Mouse (Mus musculus) stomach, embryonic 16.5 days (tissue): ENCODE data around the gene Fam216a. TPM values are rescaled to one million over a fixed set of nuclear protein-coding genes. Genes with fewer than 3 reads are reported as not detected.

Source experiments
- ATAC-seq: fragments of 200-750 bp; cut with Nextera tagmentation; 2 replicates; pipeline ENCODE4 v1.8.0; 2017; ENCODE audit warnings: moderate number of reproducible peaks, moderate TSS enrichment; ENCODE audit not compliant: insufficient read depth, low FRiP score
- H3K27ac ChIP-seq: fragments of 300-500 bp; sonication (generic); 2 replicates; pipeline ENCODE4 v1.5.1; 2014; ENCODE audit warnings: low read length
- H3K27me3 ChIP-seq: fragments of 300-500 bp; sonication (generic); 2 replicates; pipeline ENCODE4 v1.6.1; 2014; ENCODE audit warnings: low read length, control low read depth, mixed read lengths; ENCODE audit not compliant: control insufficient read depth, insufficient read depth
- H3K36me3 ChIP-seq: fragments of 300-500 bp; sonication (generic); 2 replicates; pipeline ENCODE4 v1.6.1; 2014; ENCODE audit warnings: low read length; ENCODE audit not compliant: control insufficient read depth, insufficient read depth
- H3K4me1 ChIP-seq: fragments of 300-500 bp; sonication (generic); 2 replicates; pipeline ENCODE4 v1.6.1; 2014; ENCODE audit warnings: low read length, control low read depth, mixed read lengths; ENCODE audit not compliant: control insufficient read depth, insufficient read depth
- H3K4me2 ChIP-seq: fragments of 300-500 bp; sonication (generic); 2 replicates; pipeline ENCODE4 v1.6.1; 2014; ENCODE audit warnings: low read depth, low read length, mixed read lengths
- H3K4me3 ChIP-seq: fragments of 300-500 bp; sonication (generic); replicated peaks from 2 replicates; pipeline ENCODE4 v1.5.1; 2014; ENCODE audit warnings: mild to moderate bottlenecking, low read length
- H3K9ac ChIP-seq: fragments of 300-500 bp; sonication (generic); 2 replicates; pipeline ENCODE4 v1.6.1; 2014; ENCODE audit warnings: low read length
- H3K9me3 ChIP-seq: fragments of 300-500 bp; sonication (generic); replicated peaks from 2 replicates; pipeline ENCODE4 v1.6.1; 2016; ENCODE audit warnings: low read length, control low read depth; ENCODE audit not compliant: control insufficient read depth
- WGBS: fragments of 180-500 bp; shearing (Covaris S2); extraction: QIAGEN DNeasy Blood & Tissue Kit; methylation state at CpG from one replicate; pipeline ENCODE4 v1.1.7; 2014; 5-methylcytosine and 5-hydroxymethylcytosine counted together
- polyA plus RNA-seq: library from polyadenylated mRNA; unstranded; fragments of >200 nt; fragmentation: Nextera tagmentation; extraction: Ambion mirVana; gene quantifications from 2 replicates; pipeline ENCODE4 v1.2.1, GENCODE M21; 2015

The Fam216a gene
- polyA plus RNA-seq, 1 experiment from 2014 or later = 35.8 TPM

DNA sequence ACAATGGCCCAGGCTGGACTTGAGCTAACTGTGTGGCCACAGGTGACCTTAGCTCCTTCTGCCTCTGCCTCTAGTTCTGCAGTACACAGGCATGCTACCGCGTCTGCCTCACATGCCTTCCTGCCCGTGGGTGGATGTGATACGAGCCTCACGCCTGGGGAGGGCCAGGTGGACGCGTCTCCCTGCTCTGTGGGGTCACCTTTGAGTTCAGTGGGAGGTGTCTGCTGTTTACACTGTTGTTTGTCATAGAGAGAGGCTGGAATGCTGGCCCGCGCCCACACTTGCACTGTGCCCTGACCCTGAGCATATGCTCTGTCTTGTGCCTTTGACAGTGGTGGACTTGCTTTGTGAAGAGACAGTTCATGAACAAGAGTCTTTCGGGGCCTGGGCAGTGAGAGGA, 33.4 kb upstream of the Fam216a start:
- Histone ChIP-seq H3K9ac (no peak overlapping the region), H3K27ac (no peak overlapping the region), H3K36me3 (peaks cover 37% of the 10 kb centered on the region), H3K4me2 (no peak overlapping the region), H3K9me3 (0 out of 2 replicates have a peak, but pooled peaks cover 3% of the 10 kb centered on the region), H3K27me3 (no peaks in the 10 kb centered on the region), H3K4me1 (peaks cover 7% of the 10 kb centered on the region), H3K4me3 (no peak overlapping the region)
- WGBS = 81% methylated on average over 10 of the region's 10 CpGs
- ATAC-seq = no peak

DNA sequence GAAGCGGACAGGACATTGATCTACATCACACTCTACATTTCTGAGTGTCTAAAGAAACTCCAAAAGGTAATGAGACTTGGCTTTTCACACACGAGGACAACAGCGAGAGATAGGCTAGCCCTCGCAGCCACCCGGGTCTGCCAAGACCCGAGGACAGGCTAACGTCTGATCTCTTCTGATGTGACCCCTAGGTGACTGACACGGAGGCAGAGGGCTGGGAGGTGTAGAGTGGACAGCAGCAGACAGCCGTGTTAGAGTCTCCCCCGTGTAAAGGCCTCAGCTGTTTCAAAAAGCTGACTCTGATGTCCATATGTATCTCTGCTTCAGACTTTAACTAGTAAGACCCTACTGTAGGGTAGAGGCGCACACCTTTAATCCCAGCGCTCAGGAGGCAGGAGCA, 31.2 kb upstream of the Fam216a start:
- WGBS = 92% methylated on average over 12 of the region's 12 CpGs
- no peaks in the 10 kb centered on the region for H3K27me3 ChIP-seq
- no peak overlapping the region for H3K27ac ChIP-seq
- no peak overlapping the region for H3K9ac ChIP-seq
- H3K4me1 ChIP-seq = peaks cover 13% of the 10 kb centered on the region
- H3K36me3 ChIP-seq = peaks cover 37% of the 10 kb centered on the region
- H3K9me3 ChIP-seq = 0 out of 2 replicates have a peak, but pooled peaks cover 3% of the 10 kb centered on the region
- no peak overlapping the region for H3K4me2 ChIP-seq
- H3K4me3 ChIP-seq = no peak overlapping the region
- ATAC-seq = no peak

- Histone ChIP-seq H3K4me3 (no peak overlapping the region), H3K4me2 (no peak overlapping the region), H3K27me3 (no peaks in the 10 kb centered on the region), H3K9ac (no peak overlapping the region), H3K4me1 (peaks cover 13% of the 10 kb centered on the region), H3K27ac (no peak overlapping the region), H3K36me3 (peaks cover 37% of the 10 kb centered on the region), H3K9me3 (0 out of 2 replicates have a peak, but pooled peaks cover 3% of the 10 kb centered on the region)
- 78% methylated on average over 5 of the region's 5 CpGs for WGBS
- no peak for ATAC-seq
Observed at GRCm38 (mm10) chr5:122402772-122403171, 30.6 kb upstream of the Fam216a start.

GRCm38 (mm10) chr5:122402160-122402559, 30.0 kb upstream of the Fam216a start:
- H3K4me3 ChIP-seq = no peak overlapping the region
- ATAC-seq = no peak
- peaks cover 36% of the 10 kb centered on the region for H3K36me3 ChIP-seq
- 75% methylated on average over 13 of the region's 13 CpGs for WGBS
- H3K9me3 ChIP-seq = 0 out of 2 replicates have a peak, but pooled peaks cover 3% of the 10 kb centered on the region
- H3K9ac ChIP-seq = no peak overlapping the region
- no peak overlapping the region for H3K4me2 ChIP-seq
- no peak overlapping the region for H3K27ac ChIP-seq
- no peaks in the 10 kb centered on the region for H3K27me3 ChIP-seq
- H3K4me1 ChIP-seq = peaks cover 13% of the 10 kb centered on the region

DNA sequence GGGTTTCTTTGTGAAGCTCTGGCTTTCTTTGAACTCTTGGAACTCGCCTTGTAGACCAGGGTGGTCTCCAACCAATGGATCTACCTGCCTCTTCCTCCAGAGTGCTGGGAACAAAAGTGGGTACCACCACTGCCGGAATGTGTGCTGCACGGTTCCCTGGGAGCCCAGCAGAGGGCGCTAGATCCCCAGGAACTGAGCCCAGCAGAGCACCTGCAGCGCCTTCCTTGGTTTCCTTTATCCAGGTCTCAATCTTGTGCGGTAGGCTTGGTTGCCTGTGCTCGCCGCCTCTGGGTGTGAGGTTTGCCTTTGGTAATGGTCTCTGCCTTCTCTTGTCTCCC, 29.1 kb upstream of the Fam216a start:
- no peak overlapping the region for H3K4me3 ChIP-seq
- peaks cover 27% of the 10 kb centered on the region for H3K36me3 ChIP-seq
- no peak overlapping the region for H3K4me2 ChIP-seq
- H3K9me3 ChIP-seq = no peaks in the 10 kb centered on the region
- ATAC-seq = peak; percentile 20; the same call in 1 of the 2 replicates
- no peak overlapping the region; the same call in 1 of the 2 replicates for H3K27ac ChIP-seq
- H3K9ac ChIP-seq = no peak overlapping the region
- no peaks in the 10 kb centered on the region for H3K27me3 ChIP-seq
- 25% methylated on average over 8 of the region's 8 CpGs for WGBS
- peaks cover 15% of the 10 kb centered on the region for H3K4me1 ChIP-seq

GRCm38 (mm10) chr5:122400628-122401302, 28.6 kb upstream of the Fam216a start:
- H3K4me3 ChIP-seq = no peak overlapping the region
- H3K9me3 ChIP-seq = no peaks in the 10 kb centered on the region
- peaks cover 15% of the 10 kb centered on the region for H3K4me1 ChIP-seq
- H3K4me2 ChIP-seq = no peak overlapping the region
- WGBS = 54% methylated on average over 18 of the region's 18 CpGs
- no peaks in the 10 kb centered on the region for H3K27me3 ChIP-seq
- H3K9ac ChIP-seq = no peak overlapping the region
- peak; percentile 58; the same call in 1 of the 2 replicates for ATAC-seq
- peak overlapping the region; percentile 66 for H3K27ac ChIP-seq
- peaks cover 24% of the 10 kb centered on the region for H3K36me3 ChIP-seq

DNA sequence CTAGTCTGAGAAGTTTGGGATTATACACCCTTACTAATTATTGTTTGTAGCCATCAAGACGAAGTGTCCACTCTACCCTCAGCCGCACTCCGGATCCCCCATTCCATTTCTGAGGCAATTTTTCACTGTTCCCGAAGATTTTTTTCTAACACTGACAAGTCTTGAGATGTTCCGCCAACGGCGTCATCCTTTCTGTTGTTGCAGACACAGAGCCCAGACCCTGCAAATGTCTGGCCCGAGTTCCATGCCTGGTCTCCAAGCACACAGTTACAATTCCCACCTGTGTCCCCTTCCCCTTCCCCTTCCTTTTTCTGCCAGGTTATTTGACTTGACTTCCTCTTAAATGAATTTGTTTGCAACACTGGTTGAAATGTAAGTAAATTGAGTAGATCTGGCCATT, 27.7 kb upstream of the Fam216a start:
- peak overlapping the region; percentile 66; the same call in 1 of the 2 replicates for H3K27ac ChIP-seq
- peaks cover 15% of the 10 kb centered on the region for H3K4me1 ChIP-seq
- H3K4me2 ChIP-seq = no peak overlapping the region
- H3K27me3 ChIP-seq = no peaks in the 10 kb centered on the region
- no peak overlapping the region for H3K4me3 ChIP-seq
- ATAC-seq = no peak
- 79% methylated on average over 8 of the region's 8 CpGs for WGBS
- no peaks in the 10 kb centered on the region for H3K9me3 ChIP-seq
- peaks cover 20% of the 10 kb centered on the region for H3K36me3 ChIP-seq
- no peak overlapping the region for H3K9ac ChIP-seq

GRCm38 (mm10) chr5:122397495-122397894, 25.3 kb upstream of the Fam216a start:
- WGBS = 82% methylated on average over 8 of the region's 8 CpGs
- Histone ChIP-seq H3K9ac (no peak overlapping the region), H3K27ac (0 out of 2 replicates have a peak overlapping the region, but pooled peaks have one; percentile 8), H3K4me3 (no peak overlapping the region), H3K36me3 (peaks cover 1% of the 10 kb centered on the region; the same call in 1 of the 2 replicates), H3K9me3 (no peaks in the 10 kb centered on the region), H3K4me2 (no peak overlapping the region), H3K4me1 (peaks cover 22% of the 10 kb centered on the region), H3K27me3 (no peaks in the 10 kb centered on the region)
- ATAC-seq = no peak

DNA sequence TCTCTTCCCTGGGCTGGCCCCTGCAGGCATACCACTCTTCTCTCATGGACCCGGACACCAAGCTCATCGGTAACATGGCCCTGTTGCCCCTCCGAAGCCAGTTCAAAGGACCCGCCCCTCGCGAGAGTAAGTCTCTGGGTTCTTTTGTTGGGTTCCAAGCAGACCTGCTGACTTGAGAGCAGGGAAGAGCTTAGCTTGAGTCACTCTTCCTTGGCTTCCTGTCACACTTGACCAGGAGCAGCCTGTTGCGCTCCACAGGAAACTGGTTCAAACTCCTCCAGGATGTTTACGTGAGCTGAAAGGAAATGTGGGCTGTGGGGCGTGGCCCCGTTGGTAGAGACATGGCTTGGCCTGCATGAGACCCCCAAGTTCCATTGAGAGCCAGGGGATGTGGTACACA, 24.6 kb upstream of the Fam216a start:
- H3K4me3 ChIP-seq = no peak overlapping the region
- no peaks in the 10 kb centered on the region for H3K27me3 ChIP-seq
- peak overlapping the region; percentile 69 for H3K27ac ChIP-seq
- no peaks in the 10 kb centered on the region for H3K9me3 ChIP-seq
- H3K36me3 ChIP-seq = no peaks in the 10 kb centered on the region
- WGBS = 79% methylated on average over 10 of the region's 10 CpGs
- peak; percentile 11; the same call in 1 of the 2 replicates for ATAC-seq
- no peak overlapping the region for H3K9ac ChIP-seq
- peaks cover 25% of the 10 kb centered on the region for H3K4me1 ChIP-seq
- H3K4me2 ChIP-seq = no peak overlapping the region
